Mouse (Mus musculus): Measurements from ENCODE around the gene Rps18.

GRCm38 (mm10) chr17:33932970-33933369 is 22.8 kb downstream of the Rps18 start:
- TF ChIP-seq EP300 (IDR thresholded peaks at IDR 0.05; ENCODE audit: low read depth) (no peak), CTCF (IDR thresholded peaks at IDR 0.05; ENCODE audit: low read depth) (no peak)

Measured in heart, postnatal 0 days (tissue).